Mouse (Mus musculus) Muller cell, postnatal 12 days (primary cell): ENCODE measurements around the gene Larp1.
A peak's percentile ranks its signal among the peaks of the same experiment; 100 is the strongest.
"Not testable (repeated sequence)": the region's sequence is repeated elsewhere in the genome, so short reads cannot be mapped to it uniquely, and the experiment has no call there.

Experiments used
- DNase-seq: peaks from one replicate; pipeline ENCODE4 v3.0.0-alpha.2; 2015; ENCODE audit errors: inconsistent ontology term

The Larp1 gene

GRCm38 (mm10) chr11:58098366-58098720 is 89.5 kb downstream of the Larp1 start:
- not testable (repeated sequence) for DNase-seq

DNA sequence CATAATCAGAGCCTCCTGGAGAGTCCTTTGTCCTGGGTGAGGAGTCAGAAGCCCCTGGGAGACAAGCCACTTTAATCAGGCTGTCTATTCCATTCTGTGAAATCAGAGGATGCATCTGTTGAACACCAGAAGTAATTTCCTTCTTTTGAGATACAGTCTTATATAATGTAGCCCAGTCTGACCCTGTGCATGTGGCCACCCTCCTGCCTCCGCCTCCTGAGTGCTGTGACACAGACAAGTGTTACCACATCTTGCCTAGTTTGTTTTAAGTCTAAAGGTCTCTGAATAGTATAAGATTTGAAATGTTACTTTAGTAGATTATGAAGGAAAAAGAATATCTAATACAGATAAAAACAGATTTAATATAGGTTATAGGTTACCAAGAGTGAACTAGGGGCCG is 91.1 kb downstream of the Larp1 start:
- no peak for DNase-seq

DNA sequence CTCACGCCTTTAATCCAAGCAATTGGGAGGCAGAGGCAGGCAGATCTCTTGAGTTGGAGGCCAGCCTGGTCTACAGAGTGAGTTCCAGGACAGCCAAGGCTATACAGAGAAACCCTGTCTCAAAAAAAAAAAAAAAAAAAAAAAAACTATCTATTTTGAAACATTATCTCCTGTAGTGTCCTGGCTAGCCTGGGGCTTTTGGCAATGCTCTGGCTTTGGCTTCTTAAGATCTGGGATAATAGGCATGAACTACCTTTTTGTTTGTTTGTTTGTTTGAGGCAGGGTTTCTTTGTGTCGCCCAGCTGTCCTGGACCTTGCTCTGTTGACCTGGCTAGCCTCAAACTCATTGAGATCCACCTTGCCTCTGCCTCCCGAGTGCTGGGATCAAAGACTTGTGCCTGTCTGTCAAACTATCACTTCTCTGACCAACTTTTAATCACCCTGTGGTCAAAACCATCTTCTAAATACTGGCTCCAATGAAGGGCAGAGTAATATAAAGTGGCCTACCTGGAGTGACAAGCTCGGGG is 92.4 kb downstream of the Larp1 start:
- DNase-seq: no peak

GRCm38 (mm10) chr11:58102146-58102545 is 93.3 kb downstream of the Larp1 start:
- no peak for DNase-seq

GRCm38 (mm10) chr11:58102581-58103343 is 93.9 kb downstream of the Larp1 start:
- DNase-seq: no peak

- no peak for DNase-seq
Measured at GRCm38 (mm10) chr11:58103344-58103653, 94.4 kb downstream of the Larp1 start.

DNA sequence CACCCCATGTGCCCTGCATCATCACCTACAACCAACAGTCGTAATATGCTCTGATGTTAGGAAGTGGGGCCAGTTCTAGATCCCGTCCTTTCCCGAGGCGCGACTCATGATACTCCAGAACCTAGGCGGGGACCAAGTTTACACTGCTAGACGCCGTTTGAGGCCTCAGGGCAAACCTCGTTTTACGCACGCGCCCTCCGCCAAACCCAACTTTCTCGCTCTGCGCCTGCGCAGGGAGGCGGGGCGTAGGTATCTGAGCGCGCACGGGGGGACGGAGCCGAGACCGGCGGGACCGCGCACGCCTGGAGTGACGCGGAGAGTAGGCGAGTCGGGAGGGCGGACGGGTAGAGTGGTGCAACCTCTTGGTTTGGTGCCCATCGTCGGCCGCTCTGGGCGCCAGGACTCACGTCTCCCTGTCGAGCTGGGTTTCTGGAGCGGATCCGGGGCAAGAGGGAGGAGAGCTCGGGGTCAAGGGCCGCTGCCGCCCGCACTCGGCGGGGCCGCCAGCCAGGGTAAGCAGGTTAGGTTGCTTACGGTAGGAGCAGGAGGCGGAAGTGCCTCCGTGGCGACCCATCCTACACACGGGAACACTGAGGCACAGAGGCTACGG is 94.9 kb downstream of the Larp1 start, which contains the start of gene Cnot8:
Gene Cnot8, plus strand, starts transcription at position 457 of the 610 bp plus-strand sequence.
- peak; percentile 99 for DNase-seq

DNA sequence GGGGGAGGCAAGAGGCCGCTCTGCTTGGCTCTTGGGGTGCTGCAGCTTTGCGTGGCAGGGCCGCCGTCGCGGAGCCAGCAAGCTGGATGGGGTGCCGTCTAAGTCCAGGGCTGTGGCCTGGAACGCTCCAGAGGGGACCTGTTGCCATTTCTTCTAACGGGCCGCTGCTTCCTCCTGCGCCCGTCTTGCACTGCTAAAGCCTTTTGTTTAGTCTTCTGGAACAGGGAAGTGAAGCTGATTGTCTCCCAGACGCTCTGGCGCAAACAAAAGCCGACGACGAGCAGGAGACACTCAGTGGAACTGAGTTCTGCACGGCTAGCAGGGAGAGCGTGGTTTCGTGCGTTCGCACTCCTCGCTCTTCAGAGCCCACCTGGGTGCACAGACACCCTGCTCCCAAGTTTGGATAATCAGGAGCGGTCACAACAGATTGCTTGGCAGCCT is 95.5 kb downstream of the Larp1 start:
- DNase-seq: no peak

DNA sequence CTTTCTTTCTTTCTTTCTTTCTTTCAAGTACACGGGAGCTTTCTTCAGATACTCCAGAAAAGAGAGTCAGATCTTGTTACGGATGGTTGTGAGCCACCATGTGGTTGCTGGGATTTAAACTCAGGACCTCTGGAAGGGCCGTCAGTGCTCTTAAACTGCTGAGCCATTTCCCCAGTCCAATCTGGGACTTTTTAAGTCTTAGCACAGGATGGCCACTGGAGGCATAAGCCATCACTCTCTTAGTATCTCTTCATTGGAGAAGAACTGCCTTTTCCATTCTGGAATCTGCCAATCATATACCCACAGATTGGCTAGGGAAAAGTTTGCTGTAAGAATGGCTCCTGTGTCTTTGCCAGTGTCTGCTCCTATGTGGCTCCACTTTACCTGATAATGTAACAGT is 98.1 kb downstream of the Larp1 start:
- DNase-seq: no peak

DNA sequence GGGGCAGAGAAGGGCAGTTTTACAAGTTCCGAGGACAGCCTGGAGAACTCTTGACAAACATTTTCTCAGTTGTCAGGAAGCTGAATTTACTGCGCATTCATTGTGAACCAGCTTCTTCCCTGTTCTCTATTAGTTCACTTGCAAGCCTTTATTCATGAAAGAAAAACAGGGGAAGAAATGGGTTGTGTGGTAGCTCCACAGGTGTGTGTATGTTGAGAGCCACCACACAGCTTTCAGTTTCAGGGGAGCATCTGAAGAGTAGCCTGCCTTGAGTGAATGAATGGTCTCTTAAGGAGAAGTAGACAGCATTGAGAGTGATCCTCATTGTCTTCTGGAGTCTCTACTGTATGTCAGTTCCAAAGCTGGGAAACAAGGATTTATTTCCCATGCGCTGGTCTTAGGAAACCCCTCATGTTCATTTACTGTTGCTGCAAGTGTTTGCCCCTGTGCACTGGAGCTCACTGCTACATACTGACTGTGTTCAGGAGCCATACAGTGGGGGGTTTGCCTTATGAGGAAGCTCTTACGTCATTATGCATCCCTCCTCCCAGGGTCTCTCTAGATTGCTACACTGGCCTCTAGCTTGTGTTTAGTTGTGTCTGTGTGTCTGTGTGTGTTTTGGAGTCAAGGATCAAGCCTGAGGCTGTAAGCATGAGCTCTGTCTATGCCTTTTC is 98.9 kb downstream of the Larp1 start:
- DNase-seq: no peak
